Mouse (Mus musculus): ENCODE measurements at regions not wholly inside any gene's neighbourhood (a gene's known extent, or its start where the extent isn't known, plus 50 kb on each side); places are given as distances from the start of the nearest gene placed in this dataset.
"Not testable (repeated sequence)": the region's sequence is repeated elsewhere in the genome, so short reads cannot be mapped to it uniquely, and the experiment has no call there.

GRCm38 (mm10) chr12:115861759-115862158 lies 185.8 kb upstream of the Zfp386 start:
- peak in 1 of 2 experiments; percentile 4 for DNase-seq (ENCODE audit: low spot score in 2 of 2)

GRCm38 (mm10) chr12:115865059-115865756 lies 182.3 kb upstream of the Zfp386 start:
- DNase-seq (ENCODE audit: low spot score in 2 of 2) = not testable (repeated sequence)

- DNase-seq (ENCODE audit: low spot score in 2 of 2) = not testable (repeated sequence)
Observed at GRCm38 (mm10) chr12:115868631-115869030, 178.9 kb upstream of the Zfp386 start.

GRCm38 (mm10) chr12:115872451-115872850 lies 175.1 kb upstream of the Zfp386 start:
- not testable (repeated sequence) for DNase-seq (ENCODE audit: low spot score in 2 of 2)

- DNase-seq (ENCODE audit: low spot score in 2 of 2) = not testable (repeated sequence)
Observed at GRCm38 (mm10) chr12:115873976-115874375, 173.5 kb upstream of the Zfp386 start.

GRCm38 (mm10) chr12:115883719-115884118 lies 163.8 kb upstream of the Zfp386 start:
- DNase-seq (ENCODE audit: low spot score in 2 of 2) = no peak

- DNase-seq (ENCODE audit: low spot score in 2 of 2) = no peak
Observed at GRCm38 (mm10) chr12:115887976-115888375, 159.5 kb upstream of the Zfp386 start.

GRCm38 (mm10) chr12:115892656-115893055 lies 154.9 kb upstream of the Zfp386 start:
- not testable (repeated sequence) for DNase-seq (ENCODE audit: low spot score in 2 of 2)

- not testable (repeated sequence) for DNase-seq (ENCODE audit: low spot score in 2 of 2)
Observed at GRCm38 (mm10) chr12:115912226-115912625, 135.3 kb upstream of the Zfp386 start.

- not testable (repeated sequence) for DNase-seq (ENCODE audit: low spot score in 2 of 2)
Observed at GRCm38 (mm10) chr12:115915420-115915819, 132.1 kb upstream of the Zfp386 start.

- not testable (repeated sequence) for DNase-seq (ENCODE audit: low spot score in 2 of 2)
Observed at GRCm38 (mm10) chr12:115920119-115920518, 127.4 kb upstream of the Zfp386 start.

- DNase-seq (ENCODE audit: low spot score in 2 of 2) = not testable (repeated sequence)
Observed at GRCm38 (mm10) chr12:115923999-115924398, 123.5 kb upstream of the Zfp386 start.

- DNase-seq (ENCODE audit: low spot score in 2 of 2) = not testable (repeated sequence)
Observed at GRCm38 (mm10) chr12:115925542-115925941, 122.0 kb upstream of the Zfp386 start.

- not testable (repeated sequence) for DNase-seq (ENCODE audit: low spot score in 2 of 2)
Observed at GRCm38 (mm10) chr12:115952325-115952724, 95.2 kb upstream of the Zfp386 start.

- not testable (repeated sequence) for DNase-seq (ENCODE audit: low spot score in 2 of 2)
Observed at GRCm38 (mm10) chr12:115955477-115956177, 91.9 kb upstream of the Zfp386 start.

GRCm38 (mm10) chr12:115963701-115964100 lies 83.8 kb upstream of the Zfp386 start:
- not testable (repeated sequence) for DNase-seq (ENCODE audit: low spot score in 2 of 2)

- not testable (repeated sequence) for DNase-seq (ENCODE audit: low spot score in 2 of 2)
Observed at GRCm38 (mm10) chr12:115967522-115967921, 80.0 kb upstream of the Zfp386 start.

Measured in spleen, postnatal 10 days (tissue).